Mouse (Mus musculus) heart, adult 11 months (tissue): Measurements from ENCODE around the gene Pex11b.
"Not testable (repeated sequence)": the region's sequence is repeated elsewhere in the genome, so short reads cannot be mapped to it uniquely, and the experiment has no call there.

Source experiments
- DNase-seq: peaks from one replicate; pipeline ENCODE4 v3.0.0; 2022

Pex11b gene

GRCm38 (mm10) chr3:96678456-96678855 is 43.3 kb downstream of the Pex11b start:
- no peak for DNase-seq

- peak; percentile 84 for DNase-seq
Measured at GRCm38 (mm10) chr3:96679159-96679674, 44.0 kb downstream of the Pex11b start.

GRCm38 (mm10) chr3:96680269-96680956 is 45.2 kb downstream of the Pex11b start:
- DNase-seq: peak; percentile 72

- DNase-seq: peak; percentile 81
Measured at GRCm38 (mm10) chr3:96683496-96683895, 48.3 kb downstream of the Pex11b start.

- peak; percentile 93 for DNase-seq
Measured at GRCm38 (mm10) chr3:96684151-96684821, 49.1 kb downstream of the Pex11b start.

GRCm38 (mm10) chr3:96684822-96685156 is 49.6 kb downstream of the Pex11b start:
- no peak for DNase-seq

GRCm38 (mm10) chr3:96686057-96686456 is 50.9 kb downstream of the Pex11b start:
- not testable (repeated sequence) for DNase-seq

GRCm38 (mm10) chr3:96688854-96689253 is 53.7 kb downstream of the Pex11b start:
- no peak for DNase-seq

GRCm38 (mm10) chr3:96690298-96690697 is 55.1 kb downstream of the Pex11b start:
- no peak for DNase-seq

- peak; percentile 91 for DNase-seq
Measured at GRCm38 (mm10) chr3:96692506-96692905, 57.3 kb downstream of the Pex11b start.

- no peak for DNase-seq
Measured at GRCm38 (mm10) chr3:96693579-96693978, 58.4 kb downstream of the Pex11b start.
